Mouse (Mus musculus) spleen, adult 12 weeks (tissue): ENCODE measurements around the gene Morc3.
"Not testable (repeated sequence)": the region's sequence is repeated elsewhere in the genome, so short reads cannot be mapped to it uniquely, and the experiment has no call there.

Experiments used
- DNase-seq: peaks from one replicate; pipeline ENCODE4 v3.0.0; 2022; ENCODE audit warnings: low spot score

The Morc3 gene

GRCm38 (mm10) chr16:93819325-93819696 lies 12.6 kb upstream of the Morc3 start:
- no peak for DNase-seq

- no peak for DNase-seq
Measured at GRCm38 (mm10) chr16:93820040-93820439, 11.9 kb upstream of the Morc3 start.

DNA sequence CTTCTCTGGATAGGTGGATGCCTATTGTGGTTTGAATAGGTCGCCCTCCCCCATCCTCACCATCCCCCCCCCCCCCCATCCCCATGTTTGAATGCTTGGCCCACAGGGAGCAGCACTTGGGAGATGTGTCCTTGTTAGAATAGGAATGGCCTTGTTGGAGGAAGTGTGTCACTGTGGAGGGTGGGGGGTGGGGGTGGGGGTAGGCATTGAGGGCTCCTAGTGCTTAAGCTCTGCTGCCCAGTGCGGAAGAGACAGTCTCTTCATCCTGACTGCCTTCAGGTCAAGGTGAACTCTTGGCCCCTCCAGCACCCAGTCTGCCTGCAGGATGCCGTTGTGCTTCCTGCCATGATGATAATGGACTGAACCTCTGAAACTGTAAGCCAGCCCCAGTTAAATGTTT lies 10.2 kb upstream of the Morc3 start:
- no peak for DNase-seq

DNA sequence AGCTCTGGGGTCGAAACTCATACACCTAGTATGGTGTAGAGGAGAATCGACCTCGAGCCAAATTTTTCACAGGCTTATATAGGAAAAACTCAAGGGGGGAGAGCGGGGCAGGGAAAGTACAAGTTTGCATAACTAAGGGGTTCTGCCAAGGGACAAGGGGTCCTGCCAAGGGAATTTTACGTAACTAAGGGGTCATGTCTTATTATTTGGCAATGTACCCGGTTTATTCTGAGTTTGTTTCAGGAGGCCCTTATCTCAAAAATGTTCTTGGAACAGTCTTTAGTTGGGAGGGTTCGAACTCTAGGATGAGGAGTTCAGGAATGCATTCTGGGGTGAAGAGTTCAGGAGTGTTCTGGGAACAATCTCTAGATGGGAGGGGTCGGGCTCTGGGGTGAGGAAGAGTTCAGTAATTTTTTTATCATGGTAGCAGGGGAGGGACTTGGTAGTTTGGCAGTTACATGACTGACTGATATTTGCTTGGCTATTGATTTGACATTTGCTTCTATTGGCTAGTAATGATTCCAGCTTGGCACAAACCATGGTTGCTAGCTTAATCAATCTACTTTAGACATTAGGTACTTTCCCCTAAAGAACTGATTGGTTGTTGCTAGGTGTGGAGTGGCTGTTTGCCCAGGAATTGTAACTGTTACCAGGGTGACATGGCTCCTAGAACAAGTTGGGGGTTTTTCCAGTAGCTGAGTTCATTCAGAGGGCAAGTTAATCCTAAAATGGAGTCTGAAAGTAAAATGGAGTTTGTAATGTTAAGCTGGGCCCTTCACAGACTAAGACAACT lies 9.3 kb upstream of the Morc3 start:
- DNase-seq = not testable (repeated sequence)

GRCm38 (mm10) chr16:93824799-93825198 lies 7.1 kb upstream of the Morc3 start:
- no peak for DNase-seq

GRCm38 (mm10) chr16:93825463-93825862 lies 6.5 kb upstream of the Morc3 start:
- DNase-seq = no peak

DNA sequence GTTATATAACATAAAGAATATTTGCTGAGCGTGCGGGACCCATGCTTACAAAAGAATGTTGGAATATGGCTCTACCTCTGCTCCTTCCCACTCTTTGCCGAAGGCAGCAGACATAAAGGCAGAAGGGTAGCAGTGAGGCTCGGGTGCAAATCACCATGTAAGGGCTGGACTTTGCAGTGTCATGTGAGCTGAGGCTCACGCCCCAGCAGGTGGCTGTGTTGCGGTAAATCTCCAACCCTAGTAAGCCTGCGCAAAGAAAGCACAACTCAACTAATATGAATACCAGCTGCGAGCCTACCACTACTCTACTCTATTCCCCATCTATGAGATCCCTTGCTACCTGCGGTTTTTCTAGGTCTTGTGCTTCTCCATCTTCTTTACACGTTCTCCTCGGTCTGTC lies 5.9 kb upstream of the Morc3 start:
- no peak for DNase-seq

DNA sequence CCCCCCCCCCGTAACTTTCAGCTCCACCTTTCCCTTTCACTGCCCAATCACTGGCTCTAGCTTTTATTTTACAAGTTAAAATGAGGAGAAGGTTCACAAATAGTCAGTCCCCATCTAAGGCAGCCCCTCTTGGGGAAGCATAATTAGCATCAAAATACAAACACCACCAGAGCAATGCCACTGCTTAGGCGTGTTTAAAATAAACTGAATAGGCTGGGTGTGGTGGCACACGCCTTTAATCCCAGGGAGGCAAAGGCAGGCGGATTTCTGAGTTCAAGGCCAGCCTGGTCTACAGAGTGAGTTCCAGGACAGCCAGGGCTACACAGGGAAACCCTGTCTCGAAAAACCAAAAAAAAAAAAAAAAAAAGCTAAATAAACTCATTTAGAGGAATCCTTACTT lies 5.4 kb upstream of the Morc3 start:
- DNase-seq = not testable (repeated sequence)

- no peak for DNase-seq
Measured at GRCm38 (mm10) chr16:93826909-93827308, 5.0 kb upstream of the Morc3 start.

GRCm38 (mm10) chr16:93829526-93829925 lies 2.4 kb upstream of the Morc3 start:
- DNase-seq = no peak

GRCm38 (mm10) chr16:93830071-93830470 lies 1.9 kb upstream of the Morc3 start:
- DNase-seq = no peak

- DNase-seq = no peak
Measured at GRCm38 (mm10) chr16:93830916-93831315, 1.0 kb upstream of the Morc3 start.

GRCm38 (mm10) chr16:93832451-93833276 lies 743 bp downstream of the Morc3 start:
- DNase-seq = peak; percentile 56

DNA sequence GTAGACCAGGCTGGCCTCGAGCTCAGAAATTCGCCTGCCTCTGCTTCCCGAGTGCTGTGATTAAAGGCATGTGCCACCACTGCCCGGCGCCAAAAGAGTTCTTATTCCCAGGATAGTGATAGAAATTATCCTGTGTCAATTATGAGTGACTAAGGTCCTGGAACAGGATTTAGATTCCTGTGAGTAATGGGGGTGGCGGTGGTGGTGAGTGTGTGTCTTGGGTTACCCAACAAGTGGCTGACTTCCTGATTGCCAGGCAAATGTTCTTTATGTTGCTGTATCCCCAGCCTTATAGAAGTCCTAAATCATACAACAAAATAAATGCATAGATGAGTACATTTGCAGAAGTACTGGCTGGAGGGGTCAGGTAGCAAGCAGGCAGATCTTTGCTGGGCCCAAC lies 1.6 kb downstream of the Morc3 start:
- DNase-seq = no peak

DNA sequence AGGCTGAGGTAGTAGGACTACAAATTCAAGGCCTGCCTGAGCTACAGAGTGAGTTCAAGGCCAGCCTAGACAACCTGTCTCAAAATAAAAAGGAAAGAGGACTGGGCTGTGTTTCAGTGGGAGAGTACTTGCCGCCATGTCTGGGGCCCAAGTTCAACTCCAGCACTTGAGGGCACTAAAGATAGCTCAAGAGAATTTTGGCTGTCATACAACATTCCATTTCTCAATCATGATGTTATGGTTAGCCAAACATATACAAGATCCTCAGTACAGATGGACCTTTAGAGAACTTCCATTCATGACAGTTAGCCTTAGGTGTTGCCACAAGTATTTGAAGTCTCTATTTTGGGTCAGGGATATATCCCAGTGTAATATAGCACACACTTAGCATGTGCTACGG lies 2.2 kb downstream of the Morc3 start:
- DNase-seq = no peak

DNA sequence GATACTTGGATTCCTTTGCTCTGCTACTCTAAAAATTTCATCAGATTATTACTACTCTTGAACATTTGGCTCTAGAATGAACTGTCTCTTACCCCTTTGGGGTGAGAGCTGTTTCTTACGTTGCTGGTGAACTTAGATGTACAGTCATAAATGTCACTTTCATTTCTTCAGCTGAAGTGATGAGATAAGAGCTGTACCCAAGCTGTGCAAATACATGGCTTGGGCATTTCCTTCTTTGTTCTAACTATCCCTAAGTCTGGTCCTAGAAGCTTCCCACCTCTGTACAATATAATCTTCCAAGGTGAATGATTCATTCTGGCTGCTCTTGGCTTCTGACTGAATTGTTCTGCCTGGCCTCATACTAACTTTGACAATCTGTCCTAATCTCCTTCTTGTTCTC lies 7.1 kb downstream of the Morc3 start:
- no peak for DNase-seq

DNA sequence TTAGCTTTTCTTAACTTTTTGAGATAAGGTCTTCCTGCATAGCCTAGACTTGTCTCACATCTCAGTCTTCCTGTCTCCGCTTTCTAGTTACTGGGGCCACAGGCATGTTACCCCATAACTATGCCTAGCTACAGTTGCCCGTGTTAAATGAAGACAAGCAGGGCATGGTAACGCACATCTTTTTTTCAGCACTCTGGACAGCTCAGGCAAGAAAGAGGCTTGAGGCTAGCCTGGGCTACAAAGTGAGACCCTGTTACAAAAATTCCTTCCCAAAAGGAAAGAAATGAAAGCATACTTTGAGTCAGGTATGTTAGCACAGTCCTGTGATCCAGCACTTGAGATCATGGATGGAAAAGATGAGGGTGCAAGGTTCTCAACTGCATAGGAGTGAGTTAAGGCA lies 18.6 kb downstream of the Morc3 start:
- no peak for DNase-seq

DNA sequence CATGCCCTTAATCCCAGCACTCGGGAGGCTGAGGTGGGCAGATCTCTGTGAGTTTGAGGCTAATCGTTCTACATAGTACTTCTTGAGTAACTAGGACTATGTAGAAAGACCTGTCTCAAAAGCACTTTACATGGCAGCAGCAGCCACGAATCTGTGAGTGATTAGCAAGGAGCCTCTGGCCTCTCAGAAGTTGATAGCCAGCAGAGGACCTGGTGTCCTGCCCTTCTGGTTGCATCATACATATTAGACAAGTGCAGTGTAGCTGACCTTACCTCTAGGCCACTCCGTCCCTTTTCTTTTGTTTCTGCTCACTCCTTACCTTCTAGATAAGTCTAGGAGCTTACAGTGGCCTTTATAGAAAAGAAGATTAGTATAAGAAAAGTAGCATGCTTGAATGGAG lies 28.0 kb downstream of the Morc3 start:
- DNase-seq = no peak

GRCm38 (mm10) chr16:93860686-93861085 lies 28.8 kb downstream of the Morc3 start:
- no peak for DNase-seq

DNA sequence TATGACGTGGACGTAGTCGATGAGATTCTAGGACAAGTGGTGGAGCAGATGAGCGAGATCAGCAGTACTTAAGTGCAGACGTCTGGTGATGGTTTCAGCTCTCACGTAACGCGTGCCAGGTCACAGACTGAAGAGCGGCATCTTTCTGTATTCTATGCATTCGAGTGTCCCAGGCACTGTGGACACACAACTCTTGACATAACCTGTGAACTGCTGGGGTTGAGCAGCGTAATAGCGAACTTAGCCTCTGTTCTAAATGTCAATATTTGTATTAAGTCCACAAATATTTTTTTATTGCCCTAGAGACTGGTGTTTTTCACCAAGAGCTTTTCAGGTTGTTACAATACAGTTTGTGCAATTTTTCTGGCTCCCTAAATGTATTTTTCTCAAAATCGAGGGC lies 42.9 kb downstream of the Morc3 start:
- no peak for DNase-seq

GRCm38 (mm10) chr16:93877612-93878380 lies 45.9 kb downstream of the Morc3 start:
- no peak for DNase-seq

- peak; percentile 99 for DNase-seq
Measured at GRCm38 (mm10) chr16:93883423-93884085, 51.6 kb downstream of the Morc3 start, which contains the start of gene Chaf1b. Gene Chaf1b (plus strand): TSS chr16:93883901.
